Mouse (Mus musculus) liver, adult (tissue): ENCODE results near the gene Lsg1.

Experiments
- GATA4 ChIP-seq: IDR thresholded peaks from 2 replicates; pipeline ENCODE4 v1.6.1; 2014; ENCODE audit warnings: mild to moderate bottlenecking, low read length; ENCODE audit not compliant: insufficient replicate concordance

Gene Lsg1

DNA sequence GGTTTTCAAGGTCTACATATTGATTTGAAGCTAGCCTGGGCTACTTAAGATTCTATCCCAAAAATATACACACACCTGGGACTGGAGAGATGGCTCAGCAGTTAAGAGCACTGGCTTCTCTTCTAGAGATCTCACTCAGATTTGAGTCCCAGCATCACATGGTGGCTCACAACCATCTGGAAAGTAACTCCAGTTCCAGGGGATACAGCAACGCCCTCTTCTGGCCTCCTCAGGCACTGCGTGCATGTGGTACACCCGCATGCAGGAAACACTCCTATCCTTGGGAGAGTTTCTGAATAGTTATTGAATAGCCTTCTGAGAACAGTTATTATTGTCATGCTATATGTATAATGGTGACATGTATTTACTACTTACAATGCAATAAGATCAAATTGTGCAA is 66.2 kb downstream of the Lsg1 start:
- no peak for TF ChIP-seq GATA4

DNA sequence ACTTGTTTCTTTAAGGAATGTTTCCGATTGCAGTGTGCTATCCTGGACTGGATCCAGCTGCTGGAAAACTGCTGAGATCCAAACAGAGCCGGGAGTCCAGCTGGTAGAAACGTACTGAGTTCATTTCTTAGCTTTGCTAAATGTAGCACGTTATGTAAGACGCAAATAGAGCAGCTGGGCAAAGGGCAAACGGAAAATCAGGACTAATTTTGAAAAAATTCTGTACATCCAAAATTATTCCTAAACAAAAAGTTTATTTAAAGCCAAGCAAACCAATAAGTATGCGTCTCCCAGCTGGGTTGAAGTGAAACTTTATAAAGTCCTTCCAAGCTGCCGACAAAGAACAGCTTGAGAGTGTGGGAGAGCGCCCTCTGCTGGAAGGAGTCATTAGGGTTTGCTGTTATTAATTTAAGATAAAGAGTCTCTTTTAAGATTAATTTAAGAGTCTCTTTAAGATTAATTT is 67.0 kb downstream of the Lsg1 start:
- no peak for TF ChIP-seq GATA4

DNA sequence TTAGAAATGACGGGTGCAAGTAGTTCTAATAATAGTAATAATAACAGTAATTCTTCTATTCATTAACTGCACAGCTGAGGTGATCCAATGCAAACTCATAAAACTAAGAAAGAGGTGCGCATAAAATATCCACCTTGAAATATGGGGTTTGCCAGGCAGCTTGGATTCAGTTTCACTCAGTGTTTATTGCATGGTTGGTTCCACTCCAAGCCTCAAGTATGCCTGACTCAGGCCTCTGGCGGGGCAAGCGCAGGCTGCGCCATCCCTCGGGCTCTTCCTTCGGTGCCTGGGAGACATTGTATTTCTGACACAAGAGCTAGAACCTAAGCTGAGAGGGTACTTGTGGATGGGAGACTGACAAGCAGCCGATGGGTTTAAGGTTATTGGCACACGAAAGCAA is 68.8 kb downstream of the Lsg1 start:
- TF ChIP-seq GATA4, result no peak

DNA sequence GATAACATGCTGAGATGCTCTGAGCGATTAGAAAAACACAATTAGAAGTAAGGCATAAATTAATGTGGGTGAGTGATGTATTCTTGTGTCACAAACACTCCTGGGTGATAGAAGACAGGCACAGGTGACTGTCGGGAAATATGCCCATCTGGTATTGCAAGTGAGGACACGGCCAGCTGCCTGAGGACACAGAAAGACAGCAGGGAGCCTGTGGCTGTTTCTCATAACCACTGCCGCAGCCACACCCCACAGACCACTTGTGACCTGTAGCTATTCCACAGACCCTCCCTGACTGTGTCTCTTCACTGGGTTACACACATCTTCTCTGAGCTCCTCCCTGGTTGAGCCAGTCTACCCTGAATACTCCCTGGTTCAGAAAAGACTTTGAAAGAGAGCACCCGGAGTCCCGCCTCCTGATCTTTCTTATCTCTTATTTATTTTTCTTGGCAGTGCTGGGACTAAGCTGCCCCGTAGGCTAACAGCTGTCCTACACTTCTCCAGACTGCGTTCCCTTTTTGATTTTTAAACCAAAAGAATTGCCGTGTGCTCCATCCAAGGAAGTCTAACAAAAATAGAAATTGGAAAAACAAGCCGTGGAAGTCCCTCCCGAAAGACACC is 69.6 kb downstream of the Lsg1 start:
- peak; percentile 64; the same call in 1 of the 2 replicates for TF ChIP-seq GATA4

DNA sequence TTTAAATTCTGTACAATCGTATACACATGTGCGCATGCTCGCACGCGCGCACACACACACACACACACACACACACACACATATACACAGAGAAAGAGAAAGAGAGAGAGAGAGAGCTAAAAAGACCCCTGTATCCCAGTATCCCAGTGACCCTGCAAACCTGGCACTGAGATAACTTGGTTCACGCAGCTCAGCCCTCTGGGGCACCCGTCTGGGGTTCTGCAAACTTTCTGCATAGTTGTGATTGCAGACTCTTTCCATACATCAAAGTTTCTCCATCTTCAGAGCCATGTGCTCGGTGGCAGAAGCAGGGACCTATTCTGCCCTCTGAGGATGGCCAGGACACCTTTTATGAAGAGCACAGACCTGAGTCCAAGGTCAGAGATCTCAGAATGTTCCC is 70.4 kb downstream of the Lsg1 start:
- no peak for TF ChIP-seq GATA4

DNA sequence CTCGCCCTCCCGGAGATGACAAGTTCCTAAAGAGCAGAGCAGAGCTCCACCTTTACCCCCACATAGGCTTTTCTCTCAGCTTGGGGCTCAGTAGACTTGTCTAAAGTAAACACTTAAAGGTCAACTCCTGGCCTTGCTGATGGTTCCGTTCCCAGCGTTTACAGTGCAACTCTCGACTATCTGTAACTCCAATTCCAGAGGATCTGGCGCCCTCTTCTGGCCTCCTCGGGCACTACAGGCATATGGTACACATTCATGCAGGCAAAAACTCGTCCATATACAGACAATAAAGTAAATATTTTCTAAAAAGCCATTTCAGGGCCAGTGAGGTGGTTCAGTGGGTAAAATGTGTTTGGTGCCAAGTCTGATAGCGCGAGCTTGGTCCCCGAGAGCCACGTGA is 72.0 kb downstream of the Lsg1 start:
- TF ChIP-seq GATA4, result no peak

DNA sequence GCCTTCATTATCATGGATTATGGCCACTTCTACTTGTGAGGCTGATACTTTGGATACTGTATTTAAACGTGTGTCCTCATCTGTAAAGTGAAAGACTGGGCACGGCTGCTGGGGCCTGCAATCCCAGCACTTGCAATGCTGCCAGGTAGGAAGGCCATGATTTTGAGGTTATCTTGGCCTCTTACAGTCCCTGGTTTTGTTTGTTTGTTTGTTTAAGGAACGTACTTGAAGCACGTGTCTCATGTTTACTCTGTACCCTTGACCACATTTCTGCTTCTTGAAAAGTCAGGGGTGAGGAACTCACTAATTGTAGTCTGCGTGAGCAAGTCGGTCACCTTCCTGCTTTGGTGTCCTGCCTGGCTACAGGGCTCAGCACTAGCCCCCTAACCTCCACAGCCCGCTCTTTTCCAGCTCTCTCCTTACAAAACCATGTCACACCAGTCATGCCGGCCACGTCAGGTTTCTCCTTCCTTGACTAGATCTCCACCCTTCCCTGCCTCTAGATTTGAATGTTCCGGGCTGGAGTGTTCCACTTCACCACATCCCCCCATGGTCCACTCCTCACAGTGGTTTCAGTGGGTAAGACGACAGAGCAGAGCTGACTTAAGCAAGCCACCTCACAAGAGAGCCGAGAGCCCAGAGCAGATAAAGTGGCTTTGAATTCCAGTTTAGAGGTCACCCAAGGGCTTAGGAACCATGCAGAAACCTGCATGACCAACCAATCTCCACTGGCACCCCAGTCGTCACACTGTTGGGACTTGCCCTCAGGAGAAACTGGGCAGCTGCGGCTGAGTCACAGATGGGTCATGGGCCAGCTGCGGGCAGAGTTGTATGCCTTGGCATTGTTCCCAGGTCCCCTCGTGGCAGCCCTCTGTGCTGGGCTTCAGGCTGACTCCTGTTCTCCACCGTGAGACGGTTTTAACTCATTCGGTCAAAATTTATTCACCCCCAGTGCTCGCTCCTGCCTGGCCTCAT is 74.1 kb downstream of the Lsg1 start:
- no peak for TF ChIP-seq GATA4

DNA sequence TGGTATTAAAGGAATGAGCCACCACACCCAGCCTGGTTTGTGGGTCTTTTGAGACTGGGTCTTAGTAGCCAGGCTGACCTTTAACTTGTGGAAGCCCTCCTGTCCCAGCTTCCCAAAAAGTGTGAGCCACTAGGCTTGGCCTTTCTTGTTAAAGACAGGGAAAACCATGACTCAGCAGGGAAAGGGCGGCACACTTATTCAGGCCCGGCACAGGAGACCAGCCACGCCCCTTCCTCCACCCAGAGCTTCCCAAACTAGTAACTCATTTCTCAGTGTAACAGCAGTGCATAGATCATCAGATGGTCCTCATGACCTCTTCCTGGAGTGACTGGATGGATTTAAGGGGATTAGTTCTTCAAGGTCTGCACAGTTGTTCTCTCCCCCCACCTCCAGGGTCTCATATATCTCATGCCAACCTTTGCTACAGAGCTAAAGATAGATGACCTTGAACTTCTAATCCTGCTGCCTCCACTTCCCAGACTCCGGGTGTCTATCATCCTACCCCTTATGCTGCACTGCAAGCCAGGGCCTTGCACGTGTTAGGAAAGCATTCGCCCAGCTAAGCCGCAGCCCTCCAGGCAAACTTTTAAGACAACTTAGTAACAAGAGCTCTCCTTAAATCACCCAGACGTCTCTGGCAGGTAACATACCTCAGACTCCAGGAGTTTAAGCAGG is 74.9 kb downstream of the Lsg1 start:
- no peak for TF ChIP-seq GATA4

DNA sequence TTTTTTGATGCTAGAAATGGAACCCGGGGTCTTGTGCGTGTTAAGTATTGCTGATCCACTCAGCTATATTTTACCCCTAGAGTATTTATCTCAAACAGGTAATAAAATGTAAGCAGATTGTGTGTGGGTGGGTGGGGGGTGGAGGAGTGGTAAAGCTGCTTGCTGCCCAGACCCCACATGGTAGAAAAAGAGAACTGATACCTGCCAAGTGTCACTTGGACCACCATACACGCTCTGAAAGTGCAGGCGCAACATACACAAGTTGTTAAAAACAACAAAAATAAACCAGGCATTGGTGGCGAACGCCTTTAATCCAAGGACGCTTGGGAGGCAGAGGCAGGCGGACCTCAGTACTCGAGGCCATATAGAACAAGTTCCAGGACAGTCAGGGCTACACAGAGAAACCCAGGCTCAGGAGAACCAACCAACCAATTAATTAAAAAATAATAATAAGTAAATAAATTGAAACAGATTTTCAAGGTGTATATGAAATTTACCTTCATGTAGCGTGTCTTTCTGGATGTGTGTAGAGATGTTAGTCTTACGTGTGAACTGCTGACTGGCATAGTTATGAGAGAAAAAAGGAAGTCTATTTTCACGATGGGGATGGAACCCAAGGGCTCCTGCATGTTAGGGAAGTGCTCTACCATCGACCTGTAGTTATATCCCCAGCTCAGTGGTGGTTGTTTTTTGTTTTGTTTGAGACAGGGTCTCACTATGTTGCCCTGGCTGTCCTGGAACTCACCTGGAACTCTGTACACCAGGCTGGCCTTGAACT is 75.6 kb downstream of the Lsg1 start:
- TF ChIP-seq GATA4, result no peak

DNA sequence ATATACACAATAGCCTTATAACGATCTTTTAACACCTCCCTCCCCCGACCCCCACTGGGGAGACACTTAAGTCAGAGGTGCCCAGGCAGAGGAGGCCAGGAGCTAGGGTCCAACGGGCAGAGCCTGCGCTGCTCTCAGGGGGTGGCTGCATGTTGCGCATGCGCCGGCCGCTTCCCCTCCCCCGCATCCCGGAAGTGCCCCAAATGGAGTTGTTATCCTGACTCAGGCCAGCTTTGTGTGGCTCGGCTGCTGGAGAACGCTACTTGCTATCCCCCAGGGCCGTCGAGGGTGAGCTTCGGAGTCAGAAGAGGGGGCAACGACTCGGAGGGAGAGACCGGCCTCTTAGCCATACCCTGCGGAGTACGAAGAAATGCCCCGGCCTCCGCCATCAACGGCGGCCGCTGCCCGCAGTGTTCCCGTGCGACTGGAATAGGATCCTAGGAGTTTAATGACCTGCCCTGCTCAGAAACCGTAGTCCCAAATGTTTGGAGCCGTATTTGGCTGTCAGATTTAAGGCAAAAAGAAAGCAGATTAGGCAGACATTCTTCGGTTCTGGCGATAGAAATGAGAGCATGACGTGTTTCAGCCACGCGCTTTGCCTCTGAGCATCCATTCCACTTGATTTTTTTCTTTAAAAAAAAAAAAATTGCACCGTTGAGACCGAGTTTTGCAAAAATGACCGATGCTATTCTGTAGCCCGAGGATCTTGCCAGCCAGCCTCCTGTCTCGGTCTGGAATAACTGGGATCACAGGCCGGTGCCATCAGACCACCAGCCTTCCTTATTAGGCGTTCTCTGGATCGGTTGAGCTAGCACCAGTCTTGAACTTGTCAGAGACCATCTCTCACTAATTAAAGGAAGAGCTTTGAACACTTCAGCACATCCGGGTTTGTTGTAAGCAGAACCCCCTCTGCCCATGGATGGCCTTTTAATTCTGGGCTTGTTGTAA is 76.6 kb downstream of the Lsg1 start:
- TF ChIP-seq GATA4, result peak; percentile 42; the same call in 1 of the 2 replicates
